Mouse (Mus musculus) ES-E14 (cell line): ENCODE measurements at regions not wholly inside any gene's neighbourhood (a gene's known extent, or its start where the extent isn't known, plus 50 kb on each side); places are given as distances from the start of the nearest gene placed in this dataset.

Source experiments
- DNase-seq: peaks from one replicate; pipeline ENCODE4 v3.0.0-alpha.2; 2013; ENCODE audit warnings: low read depth, low spot score
- H3K27ac ChIP-seq: 2 replicates; pipeline ENCODE4 v1.5.1; 2012; ENCODE audit warnings: low read depth, mild to moderate bottlenecking, low read length, moderate library complexity, mixed read lengths; ENCODE audit not compliant: poor library complexity, insufficient read depth, severe bottlenecking
- H3K36me3 ChIP-seq: 2 replicates; pipeline ENCODE4 v1.6.1; 2012; ENCODE audit warnings: mild to moderate bottlenecking, low read length, moderate library complexity, mixed read lengths; ENCODE audit not compliant: control insufficient read depth, poor library complexity, insufficient read depth, severe bottlenecking
- H3K4me1 ChIP-seq, 2 experiments: fragments of 150-350 bp in 1 of 2; sonication (generic) in 1 of 2; 2 replicates each; pipeline ENCODE4 v1.6.1; 2012; ENCODE audit warnings: low read length in 2 of 2, mild to moderate bottlenecking in 1 of 2, mixed read lengths in 1 of 2; ENCODE audit not compliant: control insufficient read depth in 2 of 2, insufficient read depth in 2 of 2, poor library complexity in 1 of 2
- H3K4me3 ChIP-seq, 2 experiments: fragments of 150-350 bp in 1 of 2; sonication (generic) in 1 of 2; 2 replicates each; pipeline ENCODE4 v1.5.1; 2012; ENCODE audit warnings: low read length in 2 of 2, low read depth in 1 of 2, mild to moderate bottlenecking in 1 of 2, mixed read lengths in 1 of 2; ENCODE audit not compliant: insufficient read depth in 1 of 2, poor library complexity in 1 of 2, severe bottlenecking in 1 of 2
- H3K9ac ChIP-seq: 2 replicates; pipeline ENCODE4 v1.6.1; 2012; ENCODE audit warnings: low read depth, mild to moderate bottlenecking, low read length, mixed read lengths; ENCODE audit not compliant: poor library complexity, insufficient read depth, severe bottlenecking
- H3K9me3 ChIP-seq: fragments of 150-350 bp; sonication (generic); 2 replicates; pipeline ENCODE4 v1.6.1; 2012; ENCODE audit warnings: low read depth, mild to moderate bottlenecking, low read length; ENCODE audit not compliant: control insufficient read depth, insufficient read depth
- CHD2 ChIP-seq: IDR thresholded peaks from 2 replicates; pipeline ENCODE4 v1.6.1; 2014; ENCODE audit warnings: mild to moderate bottlenecking, low read depth, low read length, inconsistent platforms
- MAFK ChIP-seq: IDR thresholded peaks from 2 replicates; pipeline ENCODE4 v1.6.1; 2014; ENCODE audit warnings: mild to moderate bottlenecking, low read depth, low read length, inconsistent platforms; ENCODE audit not compliant: insufficient read depth
- ZNF384 ChIP-seq: IDR thresholded peaks from 2 replicates; pipeline ENCODE4 v1.6.1; 2012; ENCODE audit warnings: low read depth, low read length, inconsistent platforms
- in situ Hi-C, 2 experiments: fragments of 600-800 bp; cut with MboI; formaldehyde crosslinking; loops; one replicate each; pipeline ENCODE4 v1.15.1; 2025; ENCODE audit warnings: low sequenced_read_pairs in 2 of 2, inconsistent platforms in 1 of 2; ENCODE audit not compliant: unreplicated experiment in 2 of 2

- no peak for TF ChIP-seq MAFK
- no peak for TF ChIP-seq ZNF384
- no peak for TF ChIP-seq CHD2
- Histone ChIP-seq H3K27ac (no peak overlapping the region), H3K36me3 (no peaks in the 10 kb centered on the region), H3K9ac (no peak overlapping the region), H3K4me3 (no peak overlapping the region), H3K4me1 (no peaks in the 10 kb centered on the region), H3K9me3 (no peaks in the 10 kb centered on the region)
- in situ Hi-C loops, result no loop called here
- DNase-seq, result no peak
Measured at GRCm38 (mm10) chr1:160855926-160856620, 50.1 kb upstream of the Rc3h1 start.
